Mouse (Mus musculus) cerebellum, postnatal 25 days (tissue): Measurements from ENCODE around the gene Mks1.

ENCODE experiments used
- DNase-seq, 2 experiments: peaks; one replicate each; pipeline ENCODE4 v3.0.0; 2021; ENCODE audit warnings: mixed read lengths in 2 of 2

Gene Mks1

DNA sequence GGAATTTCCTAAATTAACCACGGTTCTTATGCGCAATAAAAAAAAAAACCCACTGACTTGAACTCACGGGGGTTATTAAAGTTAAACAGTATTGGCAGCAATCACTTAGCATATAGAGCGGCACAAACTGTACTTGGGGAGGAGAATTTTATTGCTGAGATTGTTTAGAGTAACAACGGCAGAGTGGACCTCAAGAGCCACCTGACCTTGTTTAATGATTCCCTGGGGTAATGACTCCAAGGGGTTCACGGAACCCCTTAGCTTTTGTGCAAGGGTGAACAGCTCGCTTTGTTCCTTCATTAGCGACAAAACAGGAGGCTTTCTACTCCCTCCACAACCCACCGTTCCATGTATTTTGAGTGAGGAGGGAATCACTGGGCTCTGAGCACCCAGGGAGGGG, 26.8 kb downstream of the Mks1 start:
- no peak for DNase-seq

DNA sequence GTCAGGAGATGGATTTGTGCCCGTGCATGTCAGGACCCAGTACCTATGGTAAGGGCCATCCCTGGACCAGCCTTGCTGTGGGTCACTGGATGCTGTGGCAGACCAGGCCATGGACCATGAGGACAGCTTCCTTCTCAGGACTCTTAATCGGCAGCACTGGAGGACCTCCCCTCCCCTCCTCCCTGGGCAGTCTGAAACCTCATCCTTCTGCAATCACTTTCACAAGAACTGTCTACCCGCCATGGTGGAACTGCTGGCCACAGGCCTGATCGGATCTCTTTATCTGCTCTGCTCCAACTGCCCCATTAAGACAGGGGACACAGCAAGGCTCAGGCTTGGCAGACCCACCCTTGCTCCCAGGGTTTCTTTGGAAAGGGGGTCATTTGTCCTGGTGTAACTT, 28.7 kb downstream of the Mks1 start:
- no peak for DNase-seq

DNA sequence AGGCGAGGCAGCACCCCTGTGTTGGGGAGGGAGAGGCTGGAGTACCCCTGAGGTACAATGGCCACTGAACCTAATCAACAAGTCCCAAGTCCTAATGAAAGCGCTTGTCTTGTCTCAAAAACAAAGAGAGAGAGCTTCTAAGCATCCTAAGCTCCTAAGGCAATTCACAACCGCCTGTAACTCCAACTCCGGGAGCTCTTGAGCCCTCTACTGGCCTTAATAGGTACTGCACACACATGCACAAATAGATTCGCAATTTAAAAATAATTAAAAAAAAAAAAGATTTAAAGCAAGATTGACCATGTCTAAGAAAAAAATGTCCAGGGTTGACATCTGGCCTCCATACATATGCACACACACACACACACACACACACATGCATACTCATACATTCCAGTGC, 30.5 kb downstream of the Mks1 start:
- peak in 1 of 2 experiments; percentile 18 for DNase-seq

DNA sequence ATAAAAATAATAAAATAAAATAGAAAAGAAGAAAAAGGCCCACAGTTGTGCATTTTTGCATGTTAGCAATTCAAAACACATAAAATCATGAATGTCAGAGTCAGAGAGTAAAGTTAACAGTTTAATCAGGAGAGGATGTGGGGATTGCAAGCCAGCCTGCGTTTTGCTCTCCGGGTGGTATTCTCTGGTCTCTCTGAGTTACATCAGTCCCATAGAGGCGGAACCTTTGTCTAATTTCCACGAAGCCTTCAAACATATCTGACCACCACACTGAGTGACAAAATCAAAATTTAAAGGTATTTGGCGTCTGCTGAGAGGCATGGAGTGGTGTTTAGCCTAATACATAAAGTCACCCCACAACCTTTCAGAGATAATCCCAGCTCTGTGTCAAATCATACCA, 31.8 kb downstream of the Mks1 start:
- DNase-seq, result no peak

DNA sequence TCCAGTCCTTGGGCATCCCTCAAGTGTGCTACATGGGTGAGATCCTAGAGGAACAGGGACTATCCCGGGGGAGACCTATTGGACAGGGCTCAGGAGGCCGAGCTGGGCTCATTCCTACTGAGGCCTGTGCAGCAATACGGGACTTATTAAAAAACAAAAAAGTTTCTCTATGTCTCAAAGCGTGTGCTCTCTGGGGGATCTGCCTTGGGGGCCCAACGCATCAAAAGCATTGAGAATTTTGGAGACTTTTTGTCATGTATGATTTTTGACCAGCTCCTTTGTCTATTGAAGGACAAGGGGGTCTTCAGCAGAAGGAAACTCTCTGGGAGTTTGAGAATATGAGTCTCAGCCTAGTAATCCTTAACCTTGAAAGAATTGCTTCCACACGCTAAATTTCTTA, 39.2 kb downstream of the Mks1 start, which contains the start of gene Olfr462:
Olfr462 (minus strand) TSS at position 101 of the 400 bp plus-strand sequence.
- no peak for DNase-seq

DNA sequence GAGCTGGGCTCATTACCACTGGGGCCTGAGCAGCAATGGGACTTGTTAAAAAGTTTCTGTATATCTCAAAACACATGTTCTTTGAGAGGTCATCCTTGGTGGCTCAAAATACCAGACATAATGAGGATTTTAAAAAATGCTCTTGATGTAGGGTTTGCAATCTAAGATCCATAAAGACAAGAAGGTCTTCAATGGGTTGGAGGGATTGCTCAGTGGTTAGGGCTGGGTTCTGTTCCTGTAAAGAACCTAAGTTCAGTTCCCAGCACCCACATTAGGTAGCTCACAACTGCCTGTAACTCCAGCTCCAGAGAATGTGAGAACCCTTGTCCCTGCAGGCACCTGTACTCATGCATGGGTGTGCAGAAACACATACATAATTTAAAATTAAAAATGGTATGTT, 44.3 kb downstream of the Mks1 start, which contains the start of gene Olfr463:
Olfr463 (minus strand) TSS at position 101 of the 400 bp plus-strand sequence.
- DNase-seq, result no peak

DNA sequence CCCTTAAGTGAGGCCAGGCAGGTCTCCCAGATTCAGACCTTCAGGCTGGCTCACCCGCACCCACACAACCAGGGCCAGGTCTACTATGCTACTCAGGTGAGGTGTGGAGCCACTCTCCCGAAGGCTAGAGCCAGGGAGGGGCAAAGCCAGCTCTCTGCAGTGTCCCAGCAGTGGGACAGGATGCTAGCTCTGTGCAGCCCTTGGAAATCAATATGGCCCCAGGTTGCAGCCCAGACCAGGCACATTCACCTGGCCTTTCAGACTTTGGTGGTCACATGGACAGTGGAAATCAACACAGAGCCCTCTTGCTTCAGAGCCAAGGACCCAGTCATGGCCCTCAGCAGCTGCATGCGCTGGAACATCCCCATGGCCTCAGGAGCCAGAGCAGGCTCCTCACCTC, 51.3 kb downstream of the Mks1 start:
- no peak for DNase-seq
